Mouse (Mus musculus): Measurements from ENCODE around the gene Ddah1.

DNA sequence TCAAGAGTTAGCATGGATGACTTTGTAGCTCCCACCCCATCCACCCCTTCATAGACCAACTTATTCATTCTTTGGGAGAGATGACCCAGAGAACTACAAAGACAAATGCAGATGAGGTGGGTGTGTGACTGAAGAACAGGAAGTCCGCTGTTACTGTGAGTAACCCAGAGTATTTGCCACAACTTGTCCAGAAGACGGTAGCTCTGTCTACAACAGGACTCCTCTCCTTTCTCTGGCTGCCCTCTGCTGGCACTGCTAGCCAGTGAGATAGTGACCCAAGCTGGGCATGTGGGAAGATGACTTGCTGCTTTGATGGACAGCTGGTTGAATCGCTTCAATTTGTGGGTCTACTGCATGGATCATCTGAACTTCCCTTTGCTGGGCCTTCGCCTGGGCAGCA lies 28.9 kb upstream of the Ddah1 start:
- peak; percentile 16; the same call in 1 of the 2 replicates for TF ChIP-seq CTCF (IDR thresholded peaks at IDR 0.05; ENCODE audit: borderline replicate concordance, extremely low read depth, insufficient read depth, insufficient read length)
- TF ChIP-seq POLR2A (IDR thresholded peaks at IDR 0.05; ENCODE audit: borderline replicate concordance, extremely low read depth, insufficient read depth, insufficient read length, poor library complexity, severe bottlenecking): no peak

Measured in brain, embryonic 14.5 days (tissue).